Mouse (Mus musculus) kidney, adult 2 months (tissue): ENCODE data around the gene Rnpc3. TPM values are rescaled to one million over a fixed set of nuclear protein-coding genes. Genes with fewer than 3 reads are reported as not detected.

Experiments used
- DNase-seq: peaks from one replicate; pipeline ENCODE4 v3.0.0; 2021
- H3K27ac ChIP-seq: fragments of 200-500 bp; 2 replicates; pipeline ENCODE4 v1.5.1; 2012; ENCODE audit warnings: low read depth, low read length, control low read depth, inconsistent platforms; ENCODE audit not compliant: insufficient read depth
- H3K27me3 ChIP-seq: fragments of 200-500 bp; replicated peaks from 2 replicates; pipeline ENCODE4 v1.6.1; 2012; ENCODE audit warnings: mild to moderate bottlenecking, moderate library complexity, low read length, inconsistent platforms; ENCODE audit not compliant: control insufficient read depth, insufficient read depth
- H3K36me3 ChIP-seq: fragments of 200-500 bp; 2 replicates; pipeline ENCODE4 v1.6.1; 2012; ENCODE audit warnings: mild to moderate bottlenecking, moderate library complexity, low read length, inconsistent platforms; ENCODE audit not compliant: control insufficient read depth, insufficient read depth
- H3K4me1 ChIP-seq: fragments of 200-500 bp; 2 replicates; pipeline ENCODE4 v1.6.1; 2011; ENCODE audit warnings: low read length; ENCODE audit not compliant: control insufficient read depth, insufficient read depth
- H3K4me3 ChIP-seq: fragments of 200-500 bp; 2 replicates; pipeline ENCODE4 v1.5.1; 2011; ENCODE audit warnings: mild to moderate bottlenecking, low read depth, low read length, control low read depth; ENCODE audit not compliant: insufficient read depth
- CTCF ChIP-seq: fragments of 200-500 bp; conservative IDR thresholded peaks from 2 replicates; pipeline ENCODE4 v1.5.1; 2011; ENCODE audit warnings: low read depth, mild to moderate bottlenecking, control low read depth, low read length, moderate library complexity, mixed read lengths; ENCODE audit not compliant: insufficient read depth, insufficient read length
- POLR2A ChIP-seq: fragments of 200-500 bp; IDR thresholded peaks from one replicate; pipeline ENCODE4 v1.6.1; 2011; ENCODE audit warnings: low read depth, low read length, control low read depth
- WGBS: fragments of 180-500 bp; shearing (Covaris S2); methylation state at CpG from one replicate; pipeline ENCODE4 v1.1.7; 2018; 5-methylcytosine and 5-hydroxymethylcytosine counted together
- polyA plus RNA-seq: library from polyadenylated mRNA; depleted of rRNA; stranded (reverse); fragments of >200 nt; gene quantifications from 2 replicates; pipeline ENCODE4 v1.2.3, GENCODE M21; 2012; rRNA removed

Gene Rnpc3
- polyA plus RNA-seq, 1 experiment, result 7.8 TPM

DNA sequence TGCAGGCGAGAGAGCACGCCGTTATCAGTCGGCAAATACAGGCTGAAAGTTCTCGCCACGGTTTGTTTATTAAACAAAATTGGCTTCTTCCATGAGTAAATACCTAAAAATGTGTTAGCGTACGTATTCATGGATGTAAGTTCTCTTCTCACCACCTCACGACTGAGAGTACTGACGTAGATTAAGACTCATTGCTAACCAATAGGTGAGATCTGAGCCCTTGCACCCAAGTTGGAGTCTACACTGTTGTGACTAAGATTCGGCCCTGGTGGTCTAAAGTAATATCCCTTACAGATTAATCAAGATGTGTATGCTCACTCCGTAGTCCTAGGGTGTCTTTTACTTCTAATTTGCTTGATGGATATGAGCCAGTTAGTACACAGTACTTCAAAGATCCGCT is 615 bp upstream of the Rnpc3 start:
- peak overlapping the region; percentile 80 for H3K4me3 ChIP-seq
- peaks cover 3% of the 10 kb centered on the region for H3K4me1 ChIP-seq
- peak overlapping the region; percentile 80 for H3K27ac ChIP-seq
- peak; percentile 11 for DNase-seq
- H3K27me3 ChIP-seq, result no peaks in the 10 kb centered on the region
- no peaks in the 10 kb centered on the region for H3K36me3 ChIP-seq
- TF ChIP-seq POLR2A (no peak), CTCF (no peak)
- WGBS, result 4% methylated on average over 13 of the region's 13 CpGs

GRCm38 (mm10) chr3:113606599-113606998 is 23.4 kb downstream of the Rnpc3 start, which contains the start of gene Amy1:
Gene Amy1 (minus strand): TSS chr3:113606699.
- Histone ChIP-seq H3K36me3 (peaks cover 8% of the 10 kb centered on the region), H3K27me3 (no peaks in the 10 kb centered on the region), H3K27ac (no peak within 1 kb of the TSS), H3K4me3 (no peak within 1 kb of the TSS), H3K4me1 (no peaks in the 10 kb centered on the region)
- 88% methylated on average over 2 of the region's 2 CpGs for WGBS
- DNase-seq, result no peak
- TF ChIP-seq POLR2A, result no peak
- no peak for TF ChIP-seq CTCF

DNA sequence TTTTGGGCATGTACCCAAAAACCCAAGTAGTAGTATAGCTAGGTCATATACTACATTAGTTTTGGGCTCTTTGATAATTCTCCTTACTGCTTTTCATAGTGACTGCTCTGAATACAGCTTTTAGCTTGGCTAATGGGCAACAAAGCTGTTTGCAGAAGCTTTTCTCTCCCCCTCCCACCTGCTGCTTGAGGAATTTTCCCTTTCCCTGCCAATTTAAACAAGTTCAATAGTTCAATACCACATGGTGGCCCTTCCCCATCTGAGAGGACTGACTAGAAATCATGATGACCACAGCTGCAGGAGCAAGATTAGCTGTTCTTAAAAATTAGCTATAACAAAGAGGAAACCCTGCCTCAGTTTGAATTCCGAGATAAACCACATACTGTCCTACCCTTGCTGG is 39.1 kb downstream of the Rnpc3 start:
- DNase-seq, result no peak
- WGBS, result 76% methylated on average over 1 of the region's 1 CpGs
- Histone ChIP-seq H3K4me3 (no peak overlapping the region), H3K27ac (no peak overlapping the region), H3K27me3 (no peaks in the 10 kb centered on the region), H3K4me1 (no peaks in the 10 kb centered on the region), H3K36me3 (no peaks in the 10 kb centered on the region; the same call in 1 of the 2 replicates)
- TF ChIP-seq CTCF (no peak), POLR2A (no peak)

DNA sequence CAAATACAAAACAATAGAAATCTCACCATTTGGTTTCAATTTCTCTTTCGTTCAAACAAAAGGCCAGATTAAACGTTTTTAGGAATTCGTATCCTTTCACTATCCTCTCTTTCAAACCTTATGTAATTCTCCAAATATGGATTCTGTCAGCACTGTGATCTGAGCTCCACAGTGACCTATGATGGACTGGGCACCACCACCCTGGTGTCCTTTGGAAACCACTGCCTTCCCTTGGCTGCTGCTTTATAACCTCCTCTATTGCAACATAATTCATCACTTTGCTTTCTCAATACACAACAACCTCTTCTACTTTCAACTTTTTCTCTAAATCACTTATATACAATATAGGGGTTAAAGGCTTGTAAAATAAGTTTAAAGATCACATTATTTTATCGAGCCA is 55.4 kb downstream of the Rnpc3 start:
- no peak for DNase-seq
- no peaks in the 10 kb centered on the region for H3K27me3 ChIP-seq

DNA sequence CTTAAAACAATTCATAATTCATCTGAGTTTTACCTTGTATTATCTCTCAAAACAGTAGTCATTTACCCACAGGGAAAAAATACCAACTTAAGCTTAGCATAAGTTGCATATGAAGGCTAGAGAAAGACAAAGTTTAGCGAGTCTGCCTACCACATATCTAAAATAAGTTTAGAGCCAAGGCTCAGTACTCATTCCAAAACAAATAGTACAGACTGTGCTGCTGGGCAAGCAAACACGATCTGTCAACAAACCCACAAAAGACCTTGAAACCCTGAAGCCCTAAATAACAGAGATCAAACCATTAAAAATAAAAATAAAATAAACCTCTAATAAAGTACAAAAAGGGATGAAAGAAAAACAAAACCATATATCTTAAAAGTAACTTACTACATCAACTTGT is 55.8 kb downstream of the Rnpc3 start:
- H3K27me3 ChIP-seq, result no peaks in the 10 kb centered on the region
- no peak for DNase-seq
- H3K4me1 ChIP-seq, result no peaks in the 10 kb centered on the region
- WGBS, result 48% methylated on average over 2 of the region's 2 CpGs
- TF ChIP-seq CTCF (no peak), POLR2A (no peak)
- H3K36me3 ChIP-seq, result no peaks in the 10 kb centered on the region
- H3K27ac ChIP-seq, result no peak overlapping the region
- H3K4me3 ChIP-seq, result no peak overlapping the region

More for the DNA sequence above, 55.4 kb downstream of the Rnpc3 start:
- Histone ChIP-seq H3K4me3 (no peak overlapping the region), H3K27ac (no peak overlapping the region), H3K36me3 (no peaks in the 10 kb centered on the region), H3K4me1 (no peaks in the 10 kb centered on the region)
- TF ChIP-seq POLR2A (no peak), CTCF (no peak)
- 72% methylated on average over 4 of the region's 4 CpGs for WGBS

DNA sequence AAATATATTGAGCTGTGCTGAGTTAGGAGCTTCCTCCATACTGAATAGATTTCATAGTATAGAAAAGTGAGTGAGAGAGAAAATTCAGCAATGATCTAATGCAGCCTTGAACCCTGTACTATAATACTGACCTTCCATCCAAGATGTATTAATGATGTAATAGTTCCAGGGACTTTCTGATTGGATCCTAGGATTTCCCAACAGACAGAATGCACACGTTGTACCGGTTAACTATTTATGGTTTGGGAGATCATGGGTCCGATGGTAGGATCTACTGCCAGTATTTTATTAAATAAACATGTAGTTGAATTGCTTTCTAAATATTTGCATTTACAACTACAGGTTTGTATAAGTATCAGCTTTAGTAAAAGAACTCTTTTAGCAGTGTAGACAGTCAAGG is 57.8 kb downstream of the Rnpc3 start:
- Histone ChIP-seq H3K4me1 (no peaks in the 10 kb centered on the region), H3K4me3 (no peak overlapping the region), H3K27ac (no peak overlapping the region), H3K36me3 (no peaks in the 10 kb centered on the region), H3K27me3 (no peaks in the 10 kb centered on the region)
- DNase-seq, result no peak
- TF ChIP-seq POLR2A, result no peak
- TF ChIP-seq CTCF, result no peak
- 84% methylated on average over 3 of the region's 3 CpGs for WGBS

Other genes with a start within 250 kb of the Rnpc3 start
- not detected in 2 replicates for gene Amy2a1, start 97.7 kb downstream of the Rnpc3 start, polyA plus RNA-seq
- 4.3 and 6.3 TPM in 2 replicates for gene Amy1, start 23.4 kb downstream of the Rnpc3 start, polyA plus RNA-seq